Mouse (Mus musculus): ENCODE measurements at regions not wholly inside any gene's neighbourhood (a gene's known extent, or its start where the extent isn't known, plus 50 kb on each side); places are given as distances from the start of the nearest gene placed in this dataset.

GRCm38 (mm10) chr5:74792936-74793335 is 90.2 kb upstream of the Lnx1 start:
- TF ChIP-seq CTCF (IDR thresholded peaks at IDR 0.05; ENCODE audit: borderline replicate concordance, control insufficient read depth, extremely low read depth, insufficient read depth, low read length, poor library complexity) (no peak), POLR2A (IDR thresholded peaks at IDR 0.05; ENCODE audit: control insufficient read depth, extremely low read depth, insufficient read depth, low read length, poor library complexity) (no peak)

Data from thymus, adult 2 months (tissue).